Mouse (Mus musculus) lung, embryonic 16.5 days (tissue): ENCODE data around the gene Arf3. TPM values are rescaled to one million over a fixed set of nuclear protein-coding genes. Genes with fewer than 3 reads are reported as not detected.
A peak's percentile ranks its signal among the peaks of the same experiment; 100 is the strongest.
"Not testable (repeated sequence)": the region's sequence is repeated elsewhere in the genome, so short reads cannot be mapped to it uniquely, and the experiment has no call there.

Source experiments
- ATAC-seq: fragments of 200-750 bp; cut with Nextera tagmentation; 2 replicates; pipeline ENCODE4 v1.8.0; 2017; ENCODE audit warnings: low read depth, mild to moderate bottlenecking, moderate library complexity
- H3K27ac ChIP-seq: fragments of 300-500 bp; sonication (generic); 2 replicates; pipeline ENCODE4 v1.5.1; 2014; ENCODE audit warnings: mild to moderate bottlenecking, control low read depth, low read length
- H3K27me3 ChIP-seq: fragments of 300-500 bp; sonication (generic); 2 replicates; pipeline ENCODE4 v1.6.1; 2014; ENCODE audit warnings: low read depth, low read length, mixed read lengths; ENCODE audit not compliant: control insufficient read depth, insufficient read depth
- H3K36me3 ChIP-seq: fragments of 300-500 bp; sonication (generic); 2 replicates; pipeline ENCODE4 v1.6.1; 2014; ENCODE audit warnings: low read length; ENCODE audit not compliant: control insufficient read depth, insufficient read depth
- H3K4me1 ChIP-seq: fragments of 300-500 bp; sonication (generic); replicated peaks from 2 replicates; pipeline ENCODE4 v1.6.1; 2014; ENCODE audit warnings: low read length, mixed read lengths; ENCODE audit not compliant: control insufficient read depth, insufficient read depth
- H3K4me2 ChIP-seq: fragments of 300-500 bp; sonication (generic); 2 replicates; pipeline ENCODE4 v1.6.1; 2014; ENCODE audit warnings: low read depth, low read length, control low read depth
- H3K4me3 ChIP-seq: fragments of 300-500 bp; sonication (generic); 2 replicates; pipeline ENCODE4 v1.5.1; 2014; ENCODE audit warnings: mild to moderate bottlenecking, low read length, control low read depth
- H3K9ac ChIP-seq: fragments of 300-500 bp; sonication (generic); 2 replicates; pipeline ENCODE4 v1.6.1; 2014; ENCODE audit warnings: low read length, control low read depth
- H3K9me3 ChIP-seq: fragments of 300-500 bp; sonication (generic); 2 replicates; pipeline ENCODE4 v1.6.1; 2016; ENCODE audit warnings: low read length; ENCODE audit not compliant: control insufficient read depth
- WGBS: fragments of 180-500 bp; shearing (Covaris S2); extraction: QIAGEN DNeasy Blood & Tissue Kit; methylation state at CpG from one replicate; pipeline ENCODE4 v1.1.7; 2014; 5-methylcytosine and 5-hydroxymethylcytosine counted together
- polyA plus RNA-seq: library from polyadenylated mRNA; unstranded; fragments of >200 nt; fragmentation: Nextera tagmentation; extraction: Ambion mirVana; gene quantifications from 2 replicates; pipeline ENCODE4 v1.2.1, GENCODE M21; 2015

Arf3 gene
- polyA plus RNA-seq, 1 experiment from 2014 or later = 40.6 TPM

DNA sequence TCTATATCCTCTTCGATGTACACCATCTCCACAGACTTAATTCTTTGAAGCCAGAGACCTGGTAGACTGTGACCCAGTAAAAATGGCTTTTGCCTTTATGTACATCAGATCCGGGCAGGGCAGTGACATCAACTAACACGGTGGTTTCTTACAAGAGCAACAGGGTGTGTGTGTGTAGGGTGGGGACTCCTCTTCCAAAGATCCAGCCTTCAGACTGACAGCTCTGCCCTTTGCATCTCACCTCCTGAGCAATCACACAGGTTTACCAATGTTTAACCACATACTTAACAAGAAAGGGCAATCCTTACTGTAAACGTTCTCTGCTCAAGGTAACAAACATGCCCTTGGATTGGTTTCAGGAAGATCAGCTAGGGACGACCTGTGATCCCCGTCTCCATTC, 15.7 kb downstream of the Arf3 start:
- ATAC-seq = no peak
- Histone ChIP-seq H3K4me3 (no peak overlapping the region), H3K4me1 (peaks cover 9% of the 10 kb centered on the region), H3K27ac (no peak overlapping the region), H3K9me3 (0 out of 2 replicates have a peak, but pooled peaks cover 2% of the 10 kb centered on the region), H3K36me3 (no peaks in the 10 kb centered on the region), H3K4me2 (no peak overlapping the region), H3K9ac (no peak overlapping the region), H3K27me3 (no peaks in the 10 kb centered on the region)
- WGBS = 61% methylated on average over 6 of the region's 6 CpGs

DNA sequence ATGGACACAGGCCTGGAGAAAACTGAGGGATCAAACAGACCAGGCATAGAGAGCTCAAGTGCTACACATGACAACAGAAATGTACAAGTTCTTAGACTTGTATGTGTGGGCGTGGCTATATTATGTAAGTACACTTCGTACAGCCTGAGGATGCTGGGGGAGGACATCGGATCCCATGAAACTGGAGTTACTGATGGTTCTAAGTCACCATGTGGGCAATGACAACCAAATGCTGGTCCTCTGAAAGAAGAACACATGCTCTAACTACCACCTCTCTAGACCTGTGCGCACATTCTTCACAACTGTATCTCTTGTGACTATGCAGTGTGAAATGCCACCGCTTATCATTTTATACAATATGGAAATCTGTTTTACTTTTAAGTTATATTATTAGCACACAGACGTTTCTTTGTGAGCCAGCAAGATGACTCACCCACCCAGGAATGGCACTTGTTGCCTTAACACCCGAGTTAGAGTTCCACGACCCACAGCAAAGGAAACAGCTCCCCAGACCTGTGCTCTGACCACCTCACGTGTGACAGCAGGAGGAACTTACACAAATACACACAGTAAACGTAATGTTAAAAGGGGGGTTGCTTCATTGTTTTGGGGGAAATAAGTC, 16.6 kb downstream of the Arf3 start:
- 65% methylated on average over 10 of the region's 10 CpGs for WGBS
- Histone ChIP-seq H3K9ac (no peak overlapping the region), H3K27ac (no peak overlapping the region)

DNA sequence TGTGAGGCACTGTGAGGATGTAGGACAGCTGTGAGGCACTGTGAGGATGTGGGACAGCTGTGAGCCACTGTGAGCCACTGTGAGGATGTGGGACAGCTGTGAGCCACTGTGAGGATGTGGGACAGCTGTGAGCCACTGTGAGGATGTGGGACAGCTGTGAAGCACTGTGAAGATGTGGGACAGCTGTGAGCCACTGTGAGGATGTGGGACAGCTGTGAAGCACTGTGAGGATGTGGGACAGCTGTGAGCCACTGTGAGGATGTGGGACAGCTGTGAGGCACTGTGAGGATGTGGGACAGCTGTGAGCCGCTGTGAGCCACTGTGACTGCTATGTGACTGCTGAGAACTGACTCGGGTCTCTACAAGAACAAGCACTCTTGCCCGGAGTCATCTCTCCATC, 19.2 kb downstream of the Arf3 start:
- not testable (repeated sequence) for H3K4me1 ChIP-seq, H3K4me2 ChIP-seq, ATAC-seq, H3K4me3 ChIP-seq, H3K9ac ChIP-seq, H3K27me3 ChIP-seq, H3K9me3 ChIP-seq
- WGBS = 77% methylated on average over 3 of the region's 3 CpGs
- Histone ChIP-seq H3K36me3 (peaks cover 15% of the 10 kb centered on the region), H3K27ac (peak overlapping the region; percentile 91)

More for the DNA sequence above, 16.6 kb downstream of the Arf3 start:
- Histone ChIP-seq H3K4me3 (no peak overlapping the region), H3K36me3 (no peaks in the 10 kb centered on the region), H3K4me2 (no peak overlapping the region), H3K9me3 (0 out of 2 replicates have a peak, but pooled peaks cover 2% of the 10 kb centered on the region), H3K4me1 (peaks cover 9% of the 10 kb centered on the region), H3K27me3 (no peaks in the 10 kb centered on the region)
- ATAC-seq = no peak

DNA sequence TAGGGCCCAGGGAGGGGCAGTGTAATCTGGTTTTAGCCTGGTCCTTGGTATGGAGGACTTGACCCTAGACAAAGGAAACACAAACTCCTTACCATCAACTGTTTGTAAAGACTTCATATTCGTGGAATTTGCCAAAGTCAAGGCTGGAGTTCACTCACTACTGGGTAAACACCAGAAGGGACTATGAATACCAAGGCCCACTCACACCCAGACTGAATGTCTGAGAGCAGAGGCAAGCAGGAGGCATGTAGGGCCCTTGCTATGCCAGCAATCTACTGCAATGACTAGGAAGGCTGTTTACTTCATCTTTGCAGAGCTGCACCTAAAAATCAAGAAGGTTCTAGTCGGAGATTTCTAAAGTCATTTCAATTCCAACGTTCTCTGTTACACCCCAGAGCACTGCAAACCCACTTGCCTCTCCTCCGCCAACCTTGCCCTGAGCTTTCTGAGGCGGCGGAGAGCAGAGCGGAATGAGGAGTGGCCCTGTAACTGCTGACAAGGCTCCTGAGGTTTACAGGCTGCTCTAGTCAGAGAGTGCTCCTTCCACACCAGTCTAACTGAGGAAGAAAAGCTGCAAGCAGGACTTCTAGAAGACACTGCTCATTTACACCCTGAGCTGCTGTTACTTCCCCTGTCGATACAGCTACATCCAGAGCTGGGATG, 20.1 kb downstream of the Arf3 start:
- H3K4me3 ChIP-seq = no peak overlapping the region
- peak; percentile 73 for ATAC-seq
- H3K36me3 ChIP-seq = peaks cover 16% of the 10 kb centered on the region
- H3K27ac ChIP-seq = peak overlapping the region; percentile 91
- no peaks in the 10 kb centered on the region for H3K27me3 ChIP-seq
- 68% methylated on average over 8 of the region's 8 CpGs for WGBS
- no peak overlapping the region for H3K4me2 ChIP-seq
- 0 out of 2 replicates have a peak, but pooled peaks cover 2% of the 10 kb centered on the region for H3K9me3 ChIP-seq
- H3K4me1 ChIP-seq = peaks cover 9% of the 10 kb centered on the region
- no peak overlapping the region for H3K9ac ChIP-seq

DNA sequence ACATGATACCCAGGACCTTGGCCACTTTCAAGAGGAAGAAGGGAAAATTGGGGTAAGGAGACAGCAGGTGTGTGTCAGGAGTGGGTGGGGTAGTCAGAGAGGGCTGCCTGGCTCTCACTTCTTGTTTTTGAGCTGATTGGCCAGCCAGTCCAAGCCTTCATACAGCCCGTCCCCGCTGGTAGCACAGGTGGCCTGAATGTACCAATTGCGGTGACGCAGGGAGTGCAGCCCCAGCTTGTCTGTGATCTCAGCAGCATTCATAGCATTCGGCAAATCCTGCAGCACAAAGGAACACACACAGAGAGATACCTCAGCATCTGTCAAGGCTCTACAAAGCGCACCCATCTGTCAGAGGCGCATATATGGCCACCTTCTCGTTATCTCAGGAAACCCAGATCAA, 22.8 kb downstream of the Arf3 start:
- Histone ChIP-seq H3K4me1 (peaks cover 6% of the 10 kb centered on the region), H3K4me3 (no peak overlapping the region), H3K36me3 (peaks cover 27% of the 10 kb centered on the region), H3K27ac (no peak overlapping the region), H3K4me2 (no peak overlapping the region), H3K27me3 (no peaks in the 10 kb centered on the region), H3K9ac (no peak overlapping the region), H3K9me3 (0 out of 2 replicates have a peak, but pooled peaks cover 2% of the 10 kb centered on the region)
- ATAC-seq = no peak
- 90% methylated on average over 8 of the region's 8 CpGs for WGBS

DNA sequence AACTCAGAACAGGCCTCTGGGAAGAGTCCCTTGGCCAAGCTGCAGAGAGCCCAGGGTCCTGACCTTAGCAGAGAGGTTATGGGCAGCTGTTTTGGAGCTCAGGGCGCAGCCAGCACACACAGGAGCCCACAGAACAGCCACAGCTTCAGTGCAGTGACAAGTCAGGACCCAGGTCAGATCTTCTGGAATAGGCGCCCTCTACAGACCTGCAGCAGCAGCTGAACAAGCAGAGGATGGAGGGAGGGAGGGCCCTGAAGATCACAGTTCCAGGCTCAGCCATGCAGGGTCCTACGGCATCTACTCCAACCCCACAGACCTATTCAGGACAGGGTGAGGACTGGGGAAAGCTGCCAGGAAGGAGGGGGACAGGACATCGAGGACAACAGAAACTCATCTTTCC, 24.2 kb downstream of the Arf3 start:
- WGBS = 65% methylated on average over 4 of the region's 4 CpGs
- no peak overlapping the region for H3K9ac ChIP-seq
- no peak overlapping the region for H3K4me2 ChIP-seq
- no peak for ATAC-seq
- H3K4me3 ChIP-seq = no peak overlapping the region
- no peaks in the 10 kb centered on the region for H3K9me3 ChIP-seq
- no peaks in the 10 kb centered on the region for H3K27me3 ChIP-seq
- peaks cover 27% of the 10 kb centered on the region for H3K36me3 ChIP-seq
- H3K4me1 ChIP-seq = peaks cover 2% of the 10 kb centered on the region; the same call in 1 of the 2 replicates
- H3K27ac ChIP-seq = 0 out of 2 replicates have a peak overlapping the region, but pooled peaks have one; percentile 9

DNA sequence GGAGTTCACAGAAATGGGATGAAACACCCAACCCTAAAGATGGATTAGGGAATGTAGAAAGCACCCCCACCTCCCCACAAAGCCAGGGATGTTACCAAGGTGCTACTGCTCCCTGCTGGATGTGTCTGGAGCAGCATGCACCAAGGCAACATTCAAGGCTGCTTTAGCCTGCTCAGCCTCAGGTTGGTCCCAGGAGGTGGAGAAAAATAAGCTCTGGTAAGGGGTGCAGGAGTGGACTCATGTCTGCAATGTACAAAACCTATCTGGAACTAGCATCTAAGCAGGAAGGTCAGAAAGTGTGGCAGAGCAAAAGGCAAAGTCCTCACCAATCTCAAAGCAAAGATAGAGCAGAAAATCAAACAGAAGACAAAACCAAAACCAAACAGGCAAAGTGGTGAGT, 25.1 kb downstream of the Arf3 start:
- Histone ChIP-seq H3K36me3 (peaks cover 27% of the 10 kb centered on the region), H3K4me3 (no peak overlapping the region), H3K27me3 (no peaks in the 10 kb centered on the region), H3K4me1 (no peaks in the 10 kb centered on the region), H3K9me3 (no peaks in the 10 kb centered on the region), H3K27ac (0 out of 2 replicates have a peak overlapping the region, but pooled peaks have one; percentile 14), H3K9ac (no peak overlapping the region), H3K4me2 (no peak overlapping the region)
- no peak for ATAC-seq

DNA sequence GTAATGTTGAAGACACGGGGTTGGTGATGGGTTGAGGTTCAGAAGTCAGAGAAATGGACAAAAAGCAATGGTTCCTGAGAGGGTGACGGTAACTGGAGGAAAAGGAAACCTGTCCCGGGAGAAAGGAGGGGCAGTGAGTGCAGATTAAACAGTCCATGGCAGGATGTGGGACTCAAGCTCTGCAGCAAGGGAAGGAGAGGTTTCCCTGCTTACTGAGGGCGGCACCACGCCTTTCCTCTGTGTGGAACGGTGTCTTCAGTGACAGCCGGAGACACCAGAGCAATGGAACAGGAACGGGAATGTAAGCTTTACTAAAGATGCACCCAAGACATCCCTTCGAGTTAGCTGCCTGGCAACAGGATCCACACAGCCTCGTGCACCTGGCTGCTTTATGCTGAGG, 26.5 kb downstream of the Arf3 start:
- no peaks in the 10 kb centered on the region for H3K9me3 ChIP-seq
- no peak overlapping the region for H3K9ac ChIP-seq
- 74% methylated on average over 10 of the region's 10 CpGs for WGBS
- H3K27ac ChIP-seq = no peak overlapping the region
- no peak for ATAC-seq
- H3K27me3 ChIP-seq = no peaks in the 10 kb centered on the region
- H3K4me1 ChIP-seq = no peaks in the 10 kb centered on the region
- no peak overlapping the region for H3K4me3 ChIP-seq
- H3K36me3 ChIP-seq = peaks cover 27% of the 10 kb centered on the region
- no peak overlapping the region for H3K4me2 ChIP-seq

DNA sequence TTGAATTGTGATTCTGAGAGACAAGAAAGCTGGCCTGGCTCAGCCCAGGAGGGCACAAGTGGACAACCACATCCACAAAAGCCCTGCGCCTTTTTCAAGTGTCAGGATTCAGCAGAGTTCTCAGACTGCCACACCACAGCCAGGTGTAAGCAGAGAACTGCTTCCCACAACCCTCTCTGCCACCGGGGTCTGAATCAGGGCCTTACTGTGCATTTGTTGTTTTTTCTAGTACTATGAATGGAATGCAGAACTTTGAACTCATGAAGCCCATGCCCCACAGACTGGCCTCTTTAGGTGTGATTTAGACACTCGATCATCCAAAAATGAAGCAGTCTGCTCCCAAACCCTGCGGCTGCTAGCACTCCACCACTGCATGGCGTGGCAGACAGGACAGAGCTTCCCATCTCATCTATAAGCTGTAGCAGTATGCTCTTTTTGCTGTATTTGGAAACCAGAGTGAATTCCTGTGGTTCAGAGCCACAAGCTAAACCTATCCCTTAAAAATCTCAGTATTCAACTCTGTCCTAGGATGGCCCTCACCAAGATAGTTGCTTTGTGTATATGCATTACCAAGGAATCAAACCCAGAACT, 28.9 kb downstream of the Arf3 start:
- no peak for ATAC-seq
- Histone ChIP-seq H3K9me3 (no peaks in the 10 kb centered on the region), H3K4me2 (no peak overlapping the region), H3K27me3 (no peaks in the 10 kb centered on the region), H3K4me3 (no peak overlapping the region), H3K36me3 (peaks cover 12% of the 10 kb centered on the region; the same call in 1 of the 2 replicates), H3K27ac (no peak overlapping the region), H3K4me1 (no peaks in the 10 kb centered on the region), H3K9ac (no peak overlapping the region)
- WGBS = 62% methylated on average over 5 of the region's 5 CpGs
